Mouse (Mus musculus) spleen, postnatal 36 days (tissue): ENCODE measurements around the gene Krtap2-4.
A peak's percentile ranks its signal among the peaks of the same experiment; 100 is the strongest.

Experiments used
- DNase-seq, 2 experiments: peaks; one replicate each; pipeline ENCODE4 v3.0.0; 2022; ENCODE audit warnings: low spot score in 2 of 2, mixed read lengths in 1 of 2

Gene Krtap2-4

DNA sequence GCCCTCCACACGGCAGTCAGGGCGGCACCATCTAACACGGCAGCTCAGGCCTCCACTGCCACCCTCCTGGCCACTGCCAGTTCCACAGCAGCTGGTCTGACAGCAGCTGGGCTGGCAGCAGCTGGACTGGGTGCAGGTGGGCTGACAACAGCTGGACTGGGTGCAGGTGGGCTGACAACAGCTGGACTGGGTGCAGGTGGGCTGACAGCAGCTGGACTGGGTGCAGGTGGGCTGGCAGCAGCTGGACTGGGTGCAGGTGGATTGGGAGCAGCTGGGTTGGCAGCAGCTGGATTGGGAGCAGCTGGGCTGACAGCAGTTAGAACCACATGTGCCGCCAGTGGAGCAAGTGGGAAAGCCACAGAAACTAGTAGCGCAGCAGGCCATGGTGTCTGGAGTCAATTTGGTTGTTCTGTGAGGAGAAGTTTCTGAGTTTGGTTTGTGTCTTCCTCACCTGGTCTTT, 31.4 kb downstream of the Krtap2-4 start, which contains the start of gene Krtap1-4:
Krtap1-4 (minus strand) TSS at position 410 of the 460 bp plus-strand sequence.
- DNase-seq = no peak

DNA sequence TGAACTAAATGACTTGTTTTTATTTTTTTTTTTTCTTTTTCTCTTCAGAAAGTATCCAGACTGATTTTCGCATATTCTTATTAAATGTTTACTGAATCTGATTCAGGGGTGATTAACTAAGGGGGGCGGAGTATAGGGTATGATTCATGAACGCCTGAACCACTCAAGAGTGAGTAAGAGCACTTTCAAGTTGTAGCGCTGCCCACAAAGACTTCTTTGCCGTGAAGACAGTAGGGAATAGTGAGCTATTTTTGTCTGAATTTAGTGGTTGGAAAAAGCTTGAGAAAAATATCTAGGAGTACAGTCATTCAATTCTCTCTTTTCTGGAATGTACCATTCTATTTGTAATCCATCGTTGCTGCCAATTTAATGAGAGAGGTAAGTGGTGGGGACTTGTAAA, 33.1 kb downstream of the Krtap2-4 start:
- DNase-seq = no peak

DNA sequence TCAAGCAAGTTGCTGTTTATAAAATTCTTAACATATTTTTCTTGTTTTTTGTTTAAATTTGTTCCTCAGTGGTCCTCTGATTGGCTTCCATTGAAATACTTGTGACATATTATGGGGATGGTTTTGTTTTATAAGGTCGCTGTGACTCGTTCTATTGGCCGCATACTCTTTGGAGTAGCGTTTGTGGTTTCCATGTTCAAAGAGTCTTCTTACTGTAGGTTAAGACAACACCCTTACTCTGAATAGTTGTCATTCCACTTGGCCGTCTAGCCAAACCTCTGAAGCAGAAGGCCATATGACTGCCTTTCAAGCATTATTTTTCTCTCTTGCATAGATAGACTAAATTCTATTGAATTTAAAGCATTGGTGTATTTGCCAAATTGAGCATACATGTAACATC, 33.6 kb downstream of the Krtap2-4 start:
- DNase-seq = no peak

DNA sequence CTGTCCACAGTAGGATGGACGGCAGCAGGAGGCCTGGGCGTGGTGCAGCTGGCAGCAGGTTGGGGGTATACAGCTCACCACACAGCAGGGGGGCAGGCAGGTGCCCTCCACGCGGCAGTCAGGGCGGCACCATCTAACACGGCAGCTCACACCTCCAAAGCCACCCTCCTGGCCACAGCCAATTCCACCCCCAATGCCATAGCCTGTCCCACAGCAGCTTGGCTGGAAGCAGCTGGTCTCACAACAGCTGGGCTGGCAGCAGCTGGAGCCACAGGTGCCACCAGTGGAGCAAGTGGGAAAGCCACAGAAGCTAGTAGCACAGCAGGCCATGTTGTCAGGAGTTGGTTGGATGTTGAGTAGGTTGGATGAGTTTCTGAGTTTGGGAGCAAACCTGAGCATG, 34.0 kb downstream of the Krtap2-4 start, which contains the start of gene Krtap1-5:
Krtap1-5 (minus strand) TSS at position 381 of the 400 bp plus-strand sequence.
- DNase-seq = no peak

DNA sequence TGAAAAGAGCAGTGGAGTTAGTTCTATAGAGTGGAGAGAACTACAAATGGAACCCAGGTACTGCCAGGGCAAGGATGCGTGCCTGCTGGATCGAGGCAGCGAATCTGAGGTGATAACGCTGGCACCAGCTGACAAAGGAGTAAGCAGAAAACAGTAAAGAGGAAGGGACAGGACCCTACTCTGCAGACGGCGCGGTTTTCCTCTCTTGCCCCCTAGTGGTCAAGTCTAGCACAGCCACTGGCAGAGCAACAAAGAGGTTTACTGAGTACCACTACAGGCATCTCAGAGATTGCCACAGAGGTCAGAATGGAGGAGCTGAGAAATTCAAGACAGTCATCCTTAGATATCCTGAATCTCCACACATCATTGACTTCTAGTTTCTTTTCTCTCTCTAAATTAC, 40.5 kb downstream of the Krtap2-4 start:
- DNase-seq = peak; percentile 14 to 19

DNA sequence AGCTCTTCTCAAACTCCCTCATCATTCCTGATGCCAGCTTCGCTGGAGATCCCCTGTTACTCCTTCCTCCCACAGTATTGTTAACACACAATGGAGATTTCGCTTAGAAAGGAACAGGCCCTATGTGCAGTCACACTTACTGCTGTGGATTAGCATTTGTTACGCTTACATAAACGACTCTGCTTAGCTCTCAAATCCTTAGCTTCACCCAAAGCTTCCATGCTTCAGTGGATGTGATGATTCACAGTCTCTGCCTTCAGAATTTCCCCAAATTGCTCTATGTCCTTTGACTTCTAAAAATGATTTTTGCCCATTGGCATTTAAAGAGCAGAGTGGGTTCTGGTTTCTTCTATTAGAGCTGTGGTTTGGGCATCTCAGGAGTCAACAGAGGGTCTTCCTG, 41.5 kb downstream of the Krtap2-4 start:
- DNase-seq = no peak

DNA sequence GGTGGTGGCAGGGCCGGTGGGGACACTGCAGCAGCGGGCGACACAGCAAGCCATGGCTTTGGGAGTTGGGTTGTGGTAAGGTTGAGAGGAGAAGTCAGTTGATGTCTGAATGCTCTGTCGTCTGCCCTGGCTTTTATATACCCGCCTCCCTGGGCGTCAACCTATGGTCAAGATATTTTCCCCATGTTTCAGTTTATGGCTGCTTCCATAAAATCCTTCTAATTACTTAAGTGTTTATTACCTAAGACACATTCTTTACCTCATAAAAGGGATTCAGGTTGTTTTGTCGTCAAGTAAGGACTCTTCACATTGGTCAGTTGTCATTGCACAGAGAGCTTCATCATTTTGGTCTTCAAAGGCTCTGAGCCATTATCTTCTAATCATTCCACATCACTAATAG, 48.1 kb downstream of the Krtap2-4 start, which contains the start of gene Krtap3-1:
Krtap3-1 (minus strand) TSS at position 101 of the 400 bp plus-strand sequence.
- no peak for DNase-seq
